Mouse (Mus musculus) kidney, embryonic 16.5 days (tissue): ENCODE data around the gene Mansc1. TPM values are rescaled to one million over a fixed set of nuclear protein-coding genes. Genes with fewer than 3 reads are reported as not detected.

ENCODE experiments used
- ATAC-seq: fragments of 200-750 bp; cut with Nextera tagmentation; 2 replicates; pipeline ENCODE4 v1.8.0; 2017; ENCODE audit warnings: moderate TSS enrichment; ENCODE audit not compliant: low FRiP score, low TSS enrichment
- H3K27ac ChIP-seq: fragments of 300-500 bp; sonication (generic); 2 replicates; pipeline ENCODE4 v1.5.1; 2014; ENCODE audit warnings: low read length
- H3K27me3 ChIP-seq: fragments of 300-500 bp; sonication (generic); 2 replicates; pipeline ENCODE4 v1.6.1; 2014; ENCODE audit warnings: low read length, control low read depth, mixed read lengths; ENCODE audit not compliant: insufficient read depth
- H3K36me3 ChIP-seq: fragments of 300-500 bp; sonication (generic); 2 replicates; pipeline ENCODE4 v1.6.1; 2014; ENCODE audit warnings: low read length, control low read depth, mixed read lengths; ENCODE audit not compliant: insufficient read depth
- H3K4me1 ChIP-seq: fragments of 300-500 bp; sonication (generic); 2 replicates; pipeline ENCODE4 v1.6.1; 2014; ENCODE audit warnings: low read length, control low read depth, mixed read lengths; ENCODE audit not compliant: insufficient read depth
- H3K4me2 ChIP-seq: fragments of 300-500 bp; sonication (generic); replicated peaks from 2 replicates; pipeline ENCODE4 v1.6.1; 2014; ENCODE audit warnings: low read depth, low read length
- H3K4me3 ChIP-seq: fragments of 300-500 bp; sonication (generic); 2 replicates; pipeline ENCODE4 v1.5.1; 2014; ENCODE audit warnings: mild to moderate bottlenecking, low read length
- H3K9ac ChIP-seq: fragments of 300-500 bp; sonication (generic); replicated peaks from 2 replicates; pipeline ENCODE4 v1.6.1; 2014; ENCODE audit warnings: low read length
- H3K9me3 ChIP-seq: fragments of 300-500 bp; sonication (generic); 2 replicates; pipeline ENCODE4 v1.6.1; 2016; ENCODE audit warnings: low read length, control low read depth
- WGBS: fragments of 180-500 bp; shearing (Covaris S2); extraction: QIAGEN DNeasy Blood & Tissue Kit; methylation state at CpG from one replicate; pipeline ENCODE4 v1.1.7; 2014; 5-methylcytosine and 5-hydroxymethylcytosine counted together
- polyA plus RNA-seq: library from polyadenylated mRNA; unstranded; fragments of >200 nt; fragmentation: Nextera tagmentation; extraction: Ambion mirVana; gene quantifications from 2 replicates; pipeline ENCODE4 v1.2.1, GENCODE M21; 2015

Gene Mansc1
- polyA plus RNA-seq, 1 experiment from 2014 or later: 5.7 TPM

- WGBS: 74% methylated on average over 8 of the region's 8 CpGs
- ATAC-seq: no peak
- H3K36me3 ChIP-seq: no peaks in the 10 kb centered on the region
Measured at GRCm38 (mm10) chr6:134660714-134661406, 28.6 kb upstream of the Mansc1 start.

GRCm38 (mm10) chr6:134659108-134659958 lies 27.0 kb upstream of the Mansc1 start:
- Histone ChIP-seq H3K4me2 (no peak overlapping the region), H3K27ac (no peak overlapping the region), H3K9me3 (no peaks in the 10 kb centered on the region), H3K4me1 (peaks cover 5% of the 10 kb centered on the region; the same call in 1 of the 2 replicates), H3K4me3 (no peak overlapping the region), H3K36me3 (no peaks in the 10 kb centered on the region), H3K9ac (no peak overlapping the region), H3K27me3 (no peaks in the 10 kb centered on the region)
- peak; percentile 90 for ATAC-seq
- WGBS: 16% methylated on average over 9 of the region's 9 CpGs

More at GRCm38 (mm10) chr6:134660714-134661406, 28.6 kb upstream of the Mansc1 start:
- no peak overlapping the region for H3K9ac ChIP-seq
- H3K4me2 ChIP-seq: no peak overlapping the region
- H3K4me3 ChIP-seq: no peak overlapping the region
- no peaks in the 10 kb centered on the region for H3K27me3 ChIP-seq
- no peaks in the 10 kb centered on the region for H3K9me3 ChIP-seq
- peaks cover 11% of the 10 kb centered on the region; the same call in 1 of the 2 replicates for H3K4me1 ChIP-seq
- H3K27ac ChIP-seq: no peak overlapping the region

GRCm38 (mm10) chr6:134656527-134656926 lies 24.2 kb upstream of the Mansc1 start:
- H3K27me3 ChIP-seq: no peaks in the 10 kb centered on the region
- H3K36me3 ChIP-seq: no peaks in the 10 kb centered on the region
- ATAC-seq: no peak
- H3K9ac ChIP-seq: no peak overlapping the region
- no peaks in the 10 kb centered on the region for H3K9me3 ChIP-seq
- 69% methylated on average over 4 of the region's 4 CpGs for WGBS
- 0 out of 2 replicates have a peak, but pooled peaks cover 5% of the 10 kb centered on the region for H3K4me1 ChIP-seq
- H3K4me3 ChIP-seq: no peak overlapping the region
- H3K27ac ChIP-seq: peak overlapping the region; percentile 8; the same call in 1 of the 2 replicates
- no peak overlapping the region for H3K4me2 ChIP-seq

DNA sequence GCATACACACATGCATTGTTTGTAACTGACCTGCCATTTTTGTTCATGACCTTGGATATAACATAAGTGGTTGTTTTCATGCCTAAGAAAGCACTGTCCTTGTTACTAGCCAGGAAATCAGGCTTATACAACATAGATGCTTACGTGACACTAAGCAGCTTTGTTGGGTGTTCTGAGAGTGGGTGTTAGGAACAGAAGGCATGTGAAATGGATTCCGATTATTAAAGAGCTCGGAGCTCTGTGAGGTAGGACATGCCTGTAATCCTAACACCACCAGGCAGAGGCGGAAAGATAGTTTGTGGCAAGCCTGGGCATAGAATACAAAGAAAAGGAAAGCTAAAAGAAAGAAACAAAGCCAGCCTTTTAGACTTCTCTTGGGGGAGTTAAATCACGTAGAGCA lies 16.1 kb upstream of the Mansc1 start:
- Histone ChIP-seq H3K27ac (no peak overlapping the region), H3K4me2 (no peak overlapping the region), H3K9me3 (no peaks in the 10 kb centered on the region), H3K9ac (no peak overlapping the region), H3K27me3 (no peaks in the 10 kb centered on the region), H3K36me3 (no peaks in the 10 kb centered on the region), H3K4me3 (no peak overlapping the region), H3K4me1 (no peaks in the 10 kb centered on the region)
- 85% methylated on average over 5 of the region's 5 CpGs for WGBS
- ATAC-seq: no peak

GRCm38 (mm10) chr6:134647621-134648020 lies 15.3 kb upstream of the Mansc1 start:
- H3K36me3 ChIP-seq: no peaks in the 10 kb centered on the region
- ATAC-seq: no peak
- H3K9ac ChIP-seq: no peak overlapping the region
- no peak overlapping the region for H3K4me2 ChIP-seq
- no peaks in the 10 kb centered on the region for H3K27me3 ChIP-seq
- H3K4me3 ChIP-seq: no peak overlapping the region
- WGBS: 25% methylated on average over 5 of the region's 5 CpGs
- H3K9me3 ChIP-seq: no peaks in the 10 kb centered on the region
- no peaks in the 10 kb centered on the region for H3K4me1 ChIP-seq
- H3K27ac ChIP-seq: no peak overlapping the region

- H3K9ac ChIP-seq: no peak overlapping the region
- H3K9me3 ChIP-seq: no peaks in the 10 kb centered on the region
- WGBS: 85% methylated on average over 6 of the region's 6 CpGs
- peaks cover under 1% of the 10 kb centered on the region; the same call in 1 of the 2 replicates for H3K4me1 ChIP-seq
- no peak overlapping the region for H3K4me3 ChIP-seq
- H3K4me2 ChIP-seq: no peak overlapping the region
- H3K27me3 ChIP-seq: no peaks in the 10 kb centered on the region
- no peak overlapping the region for H3K27ac ChIP-seq
- no peak for ATAC-seq
- H3K36me3 ChIP-seq: no peaks in the 10 kb centered on the region
Measured at GRCm38 (mm10) chr6:134646835-134647234, 14.5 kb upstream of the Mansc1 start.

GRCm38 (mm10) chr6:134643296-134643695 lies 11.0 kb upstream of the Mansc1 start:
- Histone ChIP-seq H3K9ac (no peak overlapping the region), H3K36me3 (no peaks in the 10 kb centered on the region), H3K4me3 (no peak overlapping the region), H3K27me3 (no peaks in the 10 kb centered on the region), H3K27ac (no peak overlapping the region), H3K9me3 (no peaks in the 10 kb centered on the region), H3K4me1 (peaks cover 7% of the 10 kb centered on the region), H3K4me2 (no peak overlapping the region)
- ATAC-seq: no peak
- WGBS: 91% methylated on average over 5 of the region's 5 CpGs

- no peak for ATAC-seq
- H3K4me3 ChIP-seq: peak overlapping the region; percentile 91
Measured at GRCm38 (mm10) chr6:134641738-134642446, 9.6 kb upstream of the Mansc1 start.

DNA sequence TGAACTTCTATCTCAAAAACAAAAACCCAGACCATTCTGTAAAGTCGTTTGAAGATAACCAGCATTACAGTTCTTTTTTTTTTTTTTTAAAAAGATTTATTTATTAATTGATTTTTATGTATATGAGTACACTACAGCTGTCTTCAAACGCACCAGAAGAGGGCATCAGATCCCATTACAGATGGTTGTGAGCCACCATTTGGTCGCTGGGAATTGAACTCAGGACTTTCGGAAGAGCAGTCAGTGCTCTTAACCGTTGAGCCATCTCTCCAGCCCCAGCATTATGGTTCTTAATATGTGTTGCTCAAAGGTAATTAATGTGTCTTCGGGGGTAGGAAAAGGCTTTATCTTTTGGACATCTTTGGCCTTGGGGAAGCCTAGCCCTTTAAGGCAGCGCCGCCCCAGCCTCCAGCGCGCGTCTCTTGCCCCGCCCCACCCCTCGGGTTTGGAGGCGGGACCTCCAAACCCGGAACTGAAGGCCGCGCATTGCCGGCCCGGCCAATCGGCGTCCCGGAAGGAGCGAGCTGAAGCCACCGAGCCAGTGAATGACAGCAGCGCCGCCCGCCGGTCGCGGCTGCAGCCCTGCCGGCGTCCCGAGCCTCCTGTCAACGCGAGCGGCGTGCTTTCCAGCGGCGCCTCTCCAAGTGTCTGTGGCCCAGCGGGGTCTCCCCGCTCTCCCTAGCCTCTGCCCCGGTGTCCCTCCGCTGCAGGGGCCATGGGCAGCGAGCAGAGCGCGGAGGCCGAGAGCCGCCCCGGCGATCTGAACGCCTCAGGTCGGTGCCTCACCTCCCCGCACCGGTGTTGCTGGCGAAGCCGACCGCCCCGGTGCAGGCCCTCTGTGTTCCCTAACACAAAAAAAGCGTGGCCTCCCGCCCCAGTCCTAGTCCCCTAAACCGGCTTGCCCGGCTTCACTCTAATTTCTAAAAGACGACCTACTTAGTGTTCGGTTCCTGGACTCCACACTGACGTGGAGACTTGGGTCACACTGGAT lies 8.5 kb upstream of the Mansc1 start:
- 0 out of 2 replicates have a peak overlapping the region, but pooled peaks have one; percentile 35 for H3K27ac ChIP-seq
- H3K27me3 ChIP-seq: no peaks in the 10 kb centered on the region
- H3K9ac ChIP-seq: peak overlapping the region; percentile 92
- peak overlapping the region; percentile 81 for H3K4me2 ChIP-seq
- H3K4me3 ChIP-seq: peak overlapping the region; percentile 91
- peaks cover 7% of the 10 kb centered on the region for H3K4me1 ChIP-seq
- WGBS: 2% methylated on average over 57 of the region's 65 CpGs
- H3K36me3 ChIP-seq: no peaks in the 10 kb centered on the region
- H3K9me3 ChIP-seq: no peaks in the 10 kb centered on the region
- ATAC-seq: peak; percentile 99

More at GRCm38 (mm10) chr6:134641738-134642446, 9.6 kb upstream of the Mansc1 start:
- no peaks in the 10 kb centered on the region for H3K9me3 ChIP-seq
- H3K27me3 ChIP-seq: no peaks in the 10 kb centered on the region
- 65% methylated on average over 9 of the region's 9 CpGs for WGBS
- peak overlapping the region; percentile 92 for H3K9ac ChIP-seq
- H3K4me2 ChIP-seq: peak overlapping the region; percentile 81
- H3K4me1 ChIP-seq: peaks cover 7% of the 10 kb centered on the region
- H3K27ac ChIP-seq: no peak overlapping the region
- no peaks in the 10 kb centered on the region for H3K36me3 ChIP-seq
